Mouse (Mus musculus) layer of hippocampus, adult 9-11 months (tissue): ENCODE data around the gene Tbcel.
A peak's percentile ranks its signal among the peaks of the same experiment; 100 is the strongest.

Experiments
- DNase-seq: peaks from one replicate; pipeline ENCODE4 v3.0.0; 2022

The Tbcel gene

DNA sequence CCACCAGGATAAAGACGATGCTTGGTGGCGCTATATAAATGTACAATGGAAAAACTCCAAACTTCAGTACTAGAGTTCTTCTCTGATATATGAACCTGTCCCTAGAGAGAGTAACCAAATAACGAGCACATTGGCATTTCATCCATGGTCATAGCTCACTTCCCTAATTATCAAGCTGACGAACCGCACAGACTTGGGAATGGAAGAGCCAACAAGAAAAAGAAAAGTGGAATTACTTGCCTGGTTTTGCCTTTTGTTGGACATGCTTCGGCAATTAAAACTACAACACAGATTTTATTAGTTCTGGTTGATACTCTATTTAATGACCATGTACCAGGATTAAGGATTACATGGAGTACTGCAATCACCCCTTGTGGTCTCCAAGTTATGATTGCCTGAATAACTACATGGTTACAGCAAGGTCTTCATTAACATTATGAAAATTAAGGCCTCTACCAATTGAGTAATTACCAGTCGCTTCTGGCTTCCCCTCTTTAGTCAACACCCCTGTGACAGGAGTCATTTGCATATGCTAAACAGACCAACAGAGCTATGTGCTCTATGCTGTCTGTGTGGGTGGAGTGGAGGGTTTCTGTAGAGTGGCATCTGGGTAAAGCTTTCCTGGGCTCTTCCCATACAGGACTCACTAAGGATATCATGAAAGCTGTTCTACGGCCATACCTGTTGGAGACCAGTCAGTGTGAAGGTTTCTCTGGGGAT, 124.8 kb downstream of the Tbcel start:
- DNase-seq, result no peak

DNA sequence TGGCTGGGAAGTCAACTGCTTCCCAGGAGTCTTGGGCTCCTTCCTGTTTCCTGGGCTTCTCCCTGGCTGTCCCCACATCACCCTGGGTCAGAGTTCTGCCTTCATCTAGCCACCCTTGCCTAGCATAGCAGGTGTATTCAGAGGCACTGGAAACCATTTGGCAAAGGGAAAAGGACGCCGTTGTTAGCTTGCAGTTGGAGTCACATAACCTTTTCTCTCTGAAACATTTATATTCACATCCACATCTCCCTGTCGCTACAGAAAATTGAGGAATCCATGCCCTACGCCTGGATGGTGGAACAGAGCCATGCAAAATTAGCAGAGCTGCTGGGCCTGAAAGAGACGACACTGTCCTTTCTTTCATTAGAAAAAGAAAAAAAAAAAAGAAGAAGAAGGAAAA, 125.5 kb downstream of the Tbcel start:
- DNase-seq, result peak; percentile 68

- DNase-seq, result no peak
These were observed 129.5 kb downstream of the Tbcel start for GRCm38 (mm10) chr9:42378071-42378470.

DNA sequence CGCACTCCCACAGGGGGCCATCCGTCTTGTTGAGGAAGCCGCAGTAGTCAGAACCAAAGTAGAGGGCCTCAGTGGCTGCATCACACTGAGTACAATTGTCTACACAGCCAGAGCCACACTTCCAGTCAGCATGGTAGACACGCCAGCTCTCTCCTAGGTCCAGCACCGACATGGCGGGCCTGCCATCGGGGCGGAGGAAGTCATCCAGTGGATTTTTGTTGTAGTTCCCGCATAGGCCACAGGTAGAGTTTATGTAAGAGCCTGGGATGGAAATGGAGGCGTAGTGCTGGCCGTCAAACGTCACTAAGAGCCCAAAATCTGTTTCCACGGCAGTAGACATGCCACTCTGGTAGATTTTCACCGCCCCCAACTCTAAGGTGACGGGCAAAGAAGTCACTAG, 130.0 kb downstream of the Tbcel start:
- DNase-seq, result no peak

- no peak for DNase-seq
These were observed 135.8 kb downstream of the Tbcel start for GRCm38 (mm10) chr9:42371670-42372368.
